16 mouse cellular contexts compared by ENCODE assay signal in genomic region chr12:8829661-8830040, GRCm38 (mm10). TPM values are rescaled to one million over a fixed set of nuclear protein-coding genes. Genes with fewer than 3 reads are reported as not detected.
DNase-seq lines count a peak whose midpoint lies in the region; ATAC-seq and TF ChIP-seq lines count a peak whose summit lies in the region.
"Had no signal": no experiment of that assay in that cellular context is flagged by ENCODE, and none has a peak within 500 bp of the region (broad histone marks: within the 10 kb centered on the region; RNA-seq: fewer than 3 reads in every experiment).

No protein-coding gene starts in this region.

- H3K4me1 ChIP-seq in liver, embryonic 16.5 days (ENCODE audit: control insufficient read depth, low read depth, low read length): no peaks in the 10 kb centered on the region; the same call in none of the 2 replicates
- peaks cover 17% of the 10 kb centered on the region for H3K4me1 ChIP-seq in thymus, adult 2 months (replicated peaks; ENCODE audit: control insufficient read depth, insufficient read depth, low read length)
- H3K4me1 ChIP-seq: embryonic facial prominence, embryonic 12.5 days; heart, embryonic 12.5 days; midbrain, embryonic 12.5 days had no signal

- no peaks in the 10 kb centered on the region for H3K27me3 ChIP-seq in liver, embryonic 16.5 days (ENCODE audit: control insufficient read depth, insufficient read depth, low read depth, low read length)
- no peaks in the 10 kb centered on the region for H3K27me3 ChIP-seq in thymus, adult 2 months (ENCODE audit: control insufficient read depth, insufficient read depth, low read length)
- H3K27me3 ChIP-seq: embryonic facial prominence, embryonic 12.5 days; limb, embryonic 13.5 days; midbrain, embryonic 12.5 days had no signal

- DNase-seq in lung, postnatal 36 days: peak; percentile 30
- DNase-seq in lung, postnatal 14 days: no peak
- peak; percentile 47 for DNase-seq in adipocyte (ENCODE audit: low spot score)
- DNase-seq in right cerebral cortex, postnatal 25 days: no peak
- DNase-seq in thymus, adult 2 months: no peak
- DNase-seq in ovary, adult 18-20 months (ENCODE audit: low spot score): no peak
- DNase-seq: adrenal gland, adult 8-10 months; gastrocnemius, postnatal 25 days; heart, postnatal 36 days had no signal

- ATAC-seq in liver, embryonic 16.5 days (ENCODE audit: low read depth): peak; percentile 80
- ATAC-seq: inflammation-experienced regulatory T-cells, adult 6 months had no signal

- no peak for TF ChIP-seq CTCF in thymus, adult 2 months (IDR thresholded peaks at IDR 0.05; ENCODE audit: borderline replicate concordance, control insufficient read depth, extremely low read depth, insufficient read depth, low read length, poor library complexity)

- TF ChIP-seq POLR2A in thymus, adult 2 months (IDR thresholded peaks at IDR 0.05; ENCODE audit: control insufficient read depth, extremely low read depth, insufficient read depth, low read length, poor library complexity): no peak

- H3K36me3 ChIP-seq in liver, embryonic 16.5 days (ENCODE audit: control insufficient read depth, insufficient read depth): no peaks in the 10 kb centered on the region
- no peaks in the 10 kb centered on the region for H3K36me3 ChIP-seq in thymus, adult 2 months (ENCODE audit: control insufficient read depth, insufficient read depth, low read length)
- H3K36me3 ChIP-seq: embryonic facial prominence, embryonic 12.5 days; heart, embryonic 12.5 days; limb, embryonic 13.5 days; midbrain, embryonic 12.5 days had no signal

- no peaks in the 10 kb centered on the region for H3K9me3 ChIP-seq in liver, embryonic 16.5 days (replicated peaks; ENCODE audit: control insufficient read depth, low read length)
- H3K9me3 ChIP-seq: embryonic facial prominence, embryonic 12.5 days; heart, embryonic 12.5 days; limb, embryonic 13.5 days; midbrain, embryonic 12.5 days had no signal

- H3K4me2 ChIP-seq in liver, embryonic 16.5 days (ENCODE audit: low read depth, low read length): no peak overlapping the region
- H3K4me2 ChIP-seq: embryonic facial prominence, embryonic 12.5 days; heart, embryonic 12.5 days; limb, embryonic 13.5 days; midbrain, embryonic 12.5 days had no signal

- H3K4me3 ChIP-seq in liver, embryonic 16.5 days (ENCODE audit: low read depth, low read length): no peak overlapping the region
- no peak overlapping the region for H3K4me3 ChIP-seq in thymus, adult 2 months (ENCODE audit: control insufficient read depth, insufficient read depth, low read length)
- H3K4me3 ChIP-seq: embryonic facial prominence, embryonic 12.5 days; heart, embryonic 12.5 days; limb, embryonic 13.5 days; midbrain, embryonic 12.5 days had no signal

- H3K9ac ChIP-seq in liver, embryonic 16.5 days (ENCODE audit: low read depth, low read length): no peak overlapping the region
- H3K9ac ChIP-seq: embryonic facial prominence, embryonic 12.5 days; heart, embryonic 12.5 days; limb, embryonic 13.5 days; midbrain, embryonic 12.5 days had no signal

- WGBS in liver, embryonic 16.5 days (ENCODE audit: insufficient replicate concordance): 63% methylated on average over 5 of the region's 5 CpGs
- WGBS in thymus, adult 2 months: 72% methylated on average over 5 of the region's 5 CpGs

- H3K27ac ChIP-seq in liver, embryonic 16.5 days (ENCODE audit: low read length): no peak overlapping the region
- no peak overlapping the region for H3K27ac ChIP-seq in thymus, adult 2 months (ENCODE audit: control insufficient read depth, insufficient read depth, low read length)
- H3K27ac ChIP-seq: embryonic facial prominence, embryonic 12.5 days; kidney, postnatal 0 days; limb, embryonic 13.5 days; midbrain, embryonic 12.5 days had no signal

RNA-seq across cellular contexts. Expression of gene Sdc1, which starts 58.5 kb away (rescaled TPM):
- 24.8 and 25.6 TPM in 2 replicates for polyA plus RNA-seq in liver, embryonic 16.5 days (2015; fragmentation: Nextera tagmentation; extraction: Ambion mirVana)
- polyA plus RNA-seq in thymus, adult 2 months (2012; rRNA removed): 28.3 and 28.9 TPM in 2 replicates

Comparison
In these comparisons a context has a peak if more than half of its experiments do, and no peak if none do; other contexts are left out.
1. DNase-seq: peak in lung, postnatal 36 days (single experiment) and adipocyte (single experiment); none in lung, postnatal 14 days (single experiment), right cerebral cortex, postnatal 25 days (single experiment), thymus, adult 2 months (single experiment) and ovary, adult 18-20 months (single experiment).